8 mouse cellular contexts compared by ENCODE assay signal in genomic region chr1:169928454-169928971, GRCm38 (mm10). TPM values are rescaled to one million over a fixed set of nuclear protein-coding genes. Genes with fewer than 3 reads are reported as not detected.
A peak's percentile ranks its signal among the peaks of the same experiment; 100 is the strongest.
DNase-seq lines count a peak whose midpoint lies in the region; ATAC-seq and TF ChIP-seq lines count a peak whose summit lies in the region.
"Had no signal": no experiment of that assay in that cellular context is flagged by ENCODE, and none has a peak within 500 bp of the region (broad histone marks: within the 10 kb centered on the region; RNA-seq: fewer than 3 reads in every experiment).

Gene Ccdc190, plus strand, starts transcription at chr1:169928648.

- peak; percentile 21 for DNase-seq in adrenal gland, postnatal 25 days
- DNase-seq in kidney, postnatal 0 days (ENCODE audit: low spot score), result peak; percentile 30
- DNase-seq in embryo, embryonic 10.5 days (ENCODE audit: low spot score), result no peak
- no peak for DNase-seq in spleen, adult 12 weeks (ENCODE audit: low spot score)

- ATAC-seq in embryonic facial prominence, embryonic 12.5 days (ENCODE audit: insufficient number of reproducible peaks, insufficient read depth, low FRiP score, low TSS enrichment), result no peak
- ATAC-seq in heart, embryonic 15.5 days (replicated peaks; ENCODE audit: insufficient number of reproducible peaks, insufficient read depth, low FRiP score, low read depth), result no peak
- ATAC-seq in kidney, postnatal 0 days (replicated peaks; ENCODE audit: low FRiP score, low read depth), result no peak
- peak; percentile 73 for ATAC-seq in lung, embryonic 16.5 days (ENCODE audit: low read depth)

- peaks cover 3% of the 10 kb centered on the region; the same call in 1 of the 2 replicates for H3K27me3 ChIP-seq in embryonic facial prominence, embryonic 12.5 days
- no peaks in the 10 kb centered on the region for H3K27me3 ChIP-seq in heart, embryonic 15.5 days
- peaks cover 3% of the 10 kb centered on the region; the same call in 1 of the 2 replicates for H3K27me3 ChIP-seq in kidney, postnatal 0 days (ENCODE audit: insufficient read depth, low read length)
- no peaks in the 10 kb centered on the region for H3K27me3 ChIP-seq in lung, embryonic 16.5 days (ENCODE audit: control insufficient read depth, insufficient read depth, low read depth, low read length)

- H3K4me2 ChIP-seq in embryonic facial prominence, embryonic 12.5 days (replicated peaks), result peak within 1 kb of the TSS; percentile 35
- H3K4me2 ChIP-seq in heart, embryonic 15.5 days, result peak within 1 kb of the TSS; percentile 47
- peak within 1 kb of the TSS; percentile 37 for H3K4me2 ChIP-seq in kidney, postnatal 0 days (ENCODE audit: low read length)
- peak within 1 kb of the TSS; percentile 22; the same call in 1 of the 2 replicates for H3K4me2 ChIP-seq in lung, embryonic 16.5 days (ENCODE audit: low read depth, low read length)

- TF ChIP-seq CTCF in kidney, postnatal 0 days (IDR thresholded peaks at IDR 0.05; ENCODE audit: low read depth), result no peak

- no peaks in the 10 kb centered on the region for H3K4me1 ChIP-seq in embryonic facial prominence, embryonic 12.5 days
- 0 out of 2 replicates have a peak, but pooled peaks cover 5% of the 10 kb centered on the region for H3K4me1 ChIP-seq in heart, embryonic 15.5 days (replicated peaks)
- H3K4me1 ChIP-seq in kidney, postnatal 0 days (replicated peaks; ENCODE audit: insufficient read depth, low read length), result no peaks in the 10 kb centered on the region; the same call in 1 of the 2 replicates
- H3K4me1 ChIP-seq in lung, embryonic 16.5 days (replicated peaks; ENCODE audit: control insufficient read depth, insufficient read depth, low read length), result peaks cover 2% of the 10 kb centered on the region; the same call in 1 of the 2 replicates

- 22% methylated on average over 12 of the region's 12 CpGs for WGBS in embryonic facial prominence, embryonic 12.5 days
- 21% methylated on average over 12 of the region's 12 CpGs for WGBS in heart, embryonic 15.5 days
- 18% methylated on average over 12 of the region's 12 CpGs for WGBS in kidney, postnatal 0 days
- WGBS in lung, embryonic 16.5 days, result 16% methylated on average over 12 of the region's 12 CpGs

- no peak within 1 kb of the TSS for H3K27ac ChIP-seq in embryonic facial prominence, embryonic 12.5 days
- H3K27ac ChIP-seq in heart, embryonic 15.5 days, result no peak within 1 kb of the TSS
- no peak within 1 kb of the TSS for H3K27ac ChIP-seq in kidney, postnatal 0 days
- no peak within 1 kb of the TSS for H3K27ac ChIP-seq in lung, embryonic 16.5 days (ENCODE audit: low read length)
- H3K27ac ChIP-seq: liver, embryonic 14.5 days had no signal

- H3K4me3 ChIP-seq in embryonic facial prominence, embryonic 12.5 days, result no peak within 1 kb of the TSS
- H3K4me3 ChIP-seq in heart, embryonic 15.5 days, result no peak within 1 kb of the TSS
- no peak within 1 kb of the TSS for H3K4me3 ChIP-seq in kidney, postnatal 0 days (replicated peaks; ENCODE audit: low read depth, low read length)
- H3K4me3 ChIP-seq in lung, embryonic 16.5 days (ENCODE audit: low read length), result no peak within 1 kb of the TSS

- no peaks in the 10 kb centered on the region for H3K36me3 ChIP-seq in embryonic facial prominence, embryonic 12.5 days
- no peaks in the 10 kb centered on the region for H3K36me3 ChIP-seq in heart, embryonic 15.5 days
- H3K36me3 ChIP-seq in kidney, postnatal 0 days (ENCODE audit: insufficient read depth, low read length), result no peaks in the 10 kb centered on the region
- no peaks in the 10 kb centered on the region for H3K36me3 ChIP-seq in lung, embryonic 16.5 days (ENCODE audit: control insufficient read depth, insufficient read depth, low read length)

- H3K9me3 ChIP-seq in embryonic facial prominence, embryonic 12.5 days, result no peaks in the 10 kb centered on the region
- no peaks in the 10 kb centered on the region for H3K9me3 ChIP-seq in heart, embryonic 15.5 days (replicated peaks)
- no peaks in the 10 kb centered on the region for H3K9me3 ChIP-seq in kidney, postnatal 0 days (replicated peaks; ENCODE audit: low read length)
- H3K9me3 ChIP-seq in lung, embryonic 16.5 days (ENCODE audit: control insufficient read depth, low read length), result no peaks in the 10 kb centered on the region

- H3K9ac ChIP-seq in embryonic facial prominence, embryonic 12.5 days, result no peak within 1 kb of the TSS
- H3K9ac ChIP-seq in heart, embryonic 15.5 days, result no peak within 1 kb of the TSS
- H3K9ac ChIP-seq in kidney, postnatal 0 days (ENCODE audit: low read depth, low read length), result no peak within 1 kb of the TSS
- H3K9ac ChIP-seq in lung, embryonic 16.5 days (ENCODE audit: low read length), result no peak within 1 kb of the TSS
- H3K9ac ChIP-seq: liver, embryonic 14.5 days had no signal

RNA-seq across cellular contexts. Expression of gene Ccdc190, which starts in this region (rescaled TPM):
- 0.55 and 0.90 TPM in 2 replicates for total RNA-seq in adrenal gland, postnatal 25 days (2021)
- polyA plus RNA-seq in embryonic facial prominence, embryonic 12.5 days (2016; fragmentation: Nextera tagmentation; extraction: Ambion mirVana), result 0.47 TPM in 1 of 2 replicates, not detected in the other
- not detected in 2 replicates for polyA plus RNA-seq in heart, embryonic 15.5 days (2015; fragmentation: Nextera tagmentation; extraction: Ambion mirVana)
- 0.16 and 0.27 TPM in 2 replicates for polyA plus RNA-seq in kidney, postnatal 0 days (2015; fragmentation: Nextera tagmentation; extraction: Ambion mirVana)
- 0.35 and 0.44 TPM in 2 replicates for polyA plus RNA-seq in lung, embryonic 16.5 days (2015; fragmentation: Nextera tagmentation; extraction: Ambion mirVana)
- polyA plus RNA-seq: liver, embryonic 14.5 days had no signal

Comparison
In these comparisons a context has a peak if more than half of its experiments do, and no peak if none do; other contexts are left out.
1. Peak in DNase-seq in adrenal gland, postnatal 25 days; RNA of the gene not detected or under 1 TPM.
2. Peak in DNase-seq and H3K4me2 ChIP-seq in kidney, postnatal 0 days; RNA of the gene not detected or under 1 TPM.
3. Peak in ATAC-seq and H3K4me2 ChIP-seq in lung, embryonic 16.5 days; RNA of the gene not detected or under 1 TPM.